Mouse (Mus musculus) ovary, postnatal 36 days (tissue): ENCODE data around the gene Otogl.

Experiments
- DNase-seq: peaks from one replicate; pipeline ENCODE4 v3.0.0; 2022; ENCODE audit warnings: low spot score, mixed read lengths

Gene Otogl

GRCm38 (mm10) chr10:107912084-107912573 lies at the start of gene Otogl:
Gene Otogl (minus strand): TSS chr10:107912134.
- no peak for DNase-seq

- DNase-seq: no peak
Observed at GRCm38 (mm10) chr10:107956588-107956987, 44.7 kb upstream of the Otogl start.

- DNase-seq: no peak
Observed at GRCm38 (mm10) chr10:107954444-107954843, 42.5 kb upstream of the Otogl start.

GRCm38 (mm10) chr10:107951596-107951995 lies 39.7 kb upstream of the Otogl start:
- no peak for DNase-seq

- no peak for DNase-seq
Observed at GRCm38 (mm10) chr10:107949945-107950344, 38.0 kb upstream of the Otogl start.

GRCm38 (mm10) chr10:107948647-107949046 lies 36.7 kb upstream of the Otogl start:
- no peak for DNase-seq

GRCm38 (mm10) chr10:107948038-107948437 lies 36.1 kb upstream of the Otogl start:
- no peak for DNase-seq

GRCm38 (mm10) chr10:107946348-107946747 lies 34.4 kb upstream of the Otogl start:
- no peak for DNase-seq

- DNase-seq: no peak
Observed at GRCm38 (mm10) chr10:107943859-107944258, 31.9 kb upstream of the Otogl start.

- no peak for DNase-seq
Observed at GRCm38 (mm10) chr10:107941188-107941900, 29.4 kb upstream of the Otogl start.

GRCm38 (mm10) chr10:107940302-107940701 lies 28.4 kb upstream of the Otogl start:
- no peak for DNase-seq

- no peak for DNase-seq
Observed at GRCm38 (mm10) chr10:107939821-107940220, 27.9 kb upstream of the Otogl start.

- no peak for DNase-seq
Observed at GRCm38 (mm10) chr10:107934055-107934454, 22.1 kb upstream of the Otogl start.

GRCm38 (mm10) chr10:107933527-107933926 lies 21.6 kb upstream of the Otogl start:
- DNase-seq: no peak

GRCm38 (mm10) chr10:107931833-107932828 lies 20.2 kb upstream of the Otogl start:
- DNase-seq: peak; percentile 15

- DNase-seq: no peak
Observed at GRCm38 (mm10) chr10:107930471-107931021, 18.6 kb upstream of the Otogl start.

GRCm38 (mm10) chr10:107925306-107925705 lies 13.4 kb upstream of the Otogl start:
- no peak for DNase-seq

GRCm38 (mm10) chr10:107923860-107924259 lies 11.9 kb upstream of the Otogl start:
- no peak for DNase-seq

- no peak for DNase-seq
Observed at GRCm38 (mm10) chr10:107922750-107923149, 10.8 kb upstream of the Otogl start.

GRCm38 (mm10) chr10:107921549-107921948 lies 9.6 kb upstream of the Otogl start:
- DNase-seq: peak; percentile 26

GRCm38 (mm10) chr10:107921134-107921533 lies 9.2 kb upstream of the Otogl start:
- DNase-seq: no peak

- DNase-seq: no peak
Observed at GRCm38 (mm10) chr10:107913013-107913412, 1.1 kb upstream of the Otogl start.
